Mouse (Mus musculus): ENCODE data around the gene Oxct2a. TPM values are rescaled to one million over a fixed set of nuclear protein-coding genes. Genes with fewer than 3 reads are reported as not detected.

The Oxct2a gene
- 0.15 TPM in 1 of 2 replicates, not detected in the other for polyA plus RNA-seq (2014; fragmentation: Nextera tagmentation; extraction: Ambion mirVana)

DNA sequence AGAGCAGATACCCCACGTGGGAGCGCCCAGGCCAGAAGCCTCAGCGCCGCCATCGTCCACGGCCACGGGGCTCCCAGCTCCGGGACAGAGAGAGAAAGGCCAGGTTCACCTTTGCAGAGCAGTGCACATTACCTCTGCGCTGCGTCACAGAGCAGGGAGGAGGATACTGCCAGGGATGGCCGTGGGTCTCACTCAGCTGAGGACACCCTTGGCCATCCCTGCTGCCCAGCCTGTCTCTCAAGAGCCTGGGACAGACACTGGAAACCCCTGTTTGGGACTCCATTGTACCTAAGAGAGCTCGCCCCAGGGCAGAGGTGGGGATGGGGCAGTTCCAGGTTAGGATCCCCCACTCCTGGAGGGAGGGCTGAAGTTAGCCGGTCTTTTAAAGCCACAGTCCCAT is at the start of gene Oxct2a:
TSS of gene Oxct2a (minus strand) at position 101 of the 400 bp plus-strand sequence.
- H3K27me3 ChIP-seq (ENCODE audit: control insufficient read depth, insufficient read depth, low read length), result peaks cover 14% of the 10 kb centered on the region; the same call in 1 of the 2 replicates
- H3K27ac ChIP-seq, result no peak within 1 kb of the TSS
- peak within 1 kb of the TSS; percentile 43 for H3K4me2 ChIP-seq (replicated peaks)
- H3K9me3 ChIP-seq (ENCODE audit: control insufficient read depth, low read length), result no peaks in the 10 kb centered on the region
- no peak within 1 kb of the TSS for H3K9ac ChIP-seq
- peak within 1 kb of the TSS; percentile 14; the same call in 1 of the 2 replicates for H3K4me3 ChIP-seq (replicated peaks; ENCODE audit: low read length)
- WGBS, result 17% methylated on average over 13 of the region's 13 CpGs
- no peaks in the 10 kb centered on the region for H3K4me1 ChIP-seq (replicated peaks; ENCODE audit: control insufficient read depth, insufficient read depth, low read length)
- DNase-seq (ENCODE audit: low spot score) (no peak), ATAC-seq (ENCODE audit: low FRiP score) (no peak)
- no peaks in the 10 kb centered on the region for H3K36me3 ChIP-seq (replicated peaks; ENCODE audit: control insufficient read depth, insufficient read depth)

DNA sequence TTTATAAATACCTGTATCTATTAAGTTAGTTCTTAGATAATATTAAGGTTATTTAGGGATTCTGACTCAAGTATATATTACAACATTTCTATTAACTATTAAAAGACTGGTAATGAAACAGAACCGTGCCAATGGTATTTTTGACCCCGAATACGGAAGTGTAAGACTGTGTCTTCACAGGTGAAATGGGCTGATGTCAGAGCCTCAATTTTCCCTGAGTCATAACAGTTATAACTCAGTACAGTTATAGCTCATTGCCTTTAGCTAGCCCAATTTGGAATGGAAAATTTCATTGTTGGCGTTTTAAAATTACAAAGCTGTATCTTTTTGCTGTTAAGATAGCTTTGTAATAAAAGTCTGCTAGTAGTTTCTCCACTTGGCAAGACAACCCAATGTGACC is 40.1 kb upstream of the Oxct2a start:
- DNase-seq (ENCODE audit: low spot score), result no peak
- H3K4me3 ChIP-seq (replicated peaks; ENCODE audit: low read length), result no peak overlapping the region
- no peaks in the 10 kb centered on the region for H3K9me3 ChIP-seq (ENCODE audit: control insufficient read depth, low read length)
- no peak overlapping the region for H3K4me2 ChIP-seq (replicated peaks)
- peaks cover 98% of the 10 kb centered on the region for H3K36me3 ChIP-seq (replicated peaks; ENCODE audit: control insufficient read depth, insufficient read depth)
- no peak for ATAC-seq (ENCODE audit: low FRiP score)
- H3K4me1 ChIP-seq (replicated peaks; ENCODE audit: control insufficient read depth, insufficient read depth, low read length), result no peaks in the 10 kb centered on the region
- WGBS, result 96% methylated on average over 4 of the region's 4 CpGs
- no peak overlapping the region for H3K9ac ChIP-seq
- no peaks in the 10 kb centered on the region for H3K27me3 ChIP-seq (ENCODE audit: control insufficient read depth, insufficient read depth, low read length)
- H3K27ac ChIP-seq, result no peak overlapping the region

DNA sequence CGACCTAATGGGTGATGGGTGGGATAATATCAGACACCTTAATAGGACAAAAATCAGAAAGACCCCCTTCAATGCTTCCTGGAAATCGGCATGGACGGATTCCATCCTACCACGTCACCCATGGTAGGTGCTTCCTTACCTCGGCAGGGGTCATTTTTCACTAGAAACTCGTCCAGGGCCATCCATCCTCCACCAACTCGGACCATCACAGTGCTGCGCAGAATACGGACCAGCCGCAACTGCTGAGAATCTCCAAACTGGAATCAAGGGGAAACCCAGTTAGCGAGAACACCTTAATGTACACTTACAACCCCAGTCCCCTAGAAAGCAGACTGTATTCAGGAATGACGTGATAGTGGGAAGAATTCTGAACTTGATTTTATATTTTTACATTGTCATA is 37.3 kb upstream of the Oxct2a start:
- ATAC-seq (ENCODE audit: low FRiP score) (no peak), DNase-seq (ENCODE audit: low spot score) (no peak)
- Histone ChIP-seq H3K36me3 (replicated peaks; ENCODE audit: control insufficient read depth, insufficient read depth) (peaks cover 97% of the 10 kb centered on the region), H3K27me3 (ENCODE audit: control insufficient read depth, insufficient read depth, low read length) (no peaks in the 10 kb centered on the region), H3K9me3 (ENCODE audit: control insufficient read depth, low read length) (no peaks in the 10 kb centered on the region), H3K4me2 (replicated peaks) (no peak overlapping the region), H3K27ac (no peak overlapping the region), H3K4me1 (replicated peaks; ENCODE audit: control insufficient read depth, insufficient read depth, low read length) (no peaks in the 10 kb centered on the region), H3K4me3 (replicated peaks; ENCODE audit: low read length) (no peak overlapping the region), H3K9ac (no peak overlapping the region)
- WGBS, result 94% methylated on average over 12 of the region's 12 CpGs

DNA sequence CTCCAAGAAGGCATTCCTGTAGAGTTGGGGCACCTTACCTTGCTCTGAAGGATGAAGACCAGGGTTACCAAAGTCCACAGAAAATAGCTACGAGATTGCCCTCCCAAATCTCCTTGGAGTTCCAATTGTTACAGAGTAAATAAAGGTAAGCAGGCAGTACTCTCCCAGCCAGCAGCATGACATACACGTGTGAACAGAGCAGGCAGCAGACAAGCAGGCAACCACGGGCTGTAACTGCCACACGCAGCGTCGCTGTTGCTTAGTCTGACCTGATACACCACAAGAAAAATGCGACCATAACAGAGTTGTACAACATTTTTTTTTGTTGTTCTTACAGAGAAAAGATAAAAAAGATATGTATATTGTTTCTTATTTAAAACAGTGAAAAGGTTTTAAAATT is 35.2 kb upstream of the Oxct2a start:
- Histone ChIP-seq H3K4me2 (replicated peaks) (no peak overlapping the region), H3K27me3 (ENCODE audit: control insufficient read depth, insufficient read depth, low read length) (no peaks in the 10 kb centered on the region), H3K4me1 (replicated peaks; ENCODE audit: control insufficient read depth, insufficient read depth, low read length) (no peaks in the 10 kb centered on the region), H3K9me3 (ENCODE audit: control insufficient read depth, low read length) (no peaks in the 10 kb centered on the region), H3K9ac (no peak overlapping the region), H3K36me3 (replicated peaks; ENCODE audit: control insufficient read depth, insufficient read depth) (peaks cover 97% of the 10 kb centered on the region), H3K27ac (no peak overlapping the region), H3K4me3 (replicated peaks; ENCODE audit: low read length) (no peak overlapping the region)
- no peak for ATAC-seq (ENCODE audit: low FRiP score)
- WGBS, result 96% methylated on average over 7 of the region's 7 CpGs
- DNase-seq (ENCODE audit: low spot score), result no peak

DNA sequence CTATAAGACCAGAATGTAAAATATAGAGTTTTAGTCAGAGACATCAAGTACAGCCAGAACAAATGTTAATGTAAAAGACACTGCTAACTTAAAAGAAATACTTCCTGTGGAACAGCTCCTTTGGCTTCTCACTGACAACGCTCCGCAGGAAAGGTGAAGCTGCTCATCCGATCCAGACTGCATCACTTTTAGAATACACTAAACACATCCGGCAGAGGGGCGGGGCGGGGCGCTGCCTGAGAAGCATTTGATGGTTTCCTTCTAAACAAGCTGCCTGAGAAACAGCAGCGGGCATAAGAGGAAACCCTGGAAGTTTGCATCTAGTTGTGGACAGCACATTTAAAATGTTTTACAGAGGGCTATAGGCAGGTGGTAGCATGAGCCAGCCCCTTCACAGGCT is 32.5 kb upstream of the Oxct2a start:
- 90% methylated on average over 8 of the region's 8 CpGs for WGBS
- H3K4me3 ChIP-seq (replicated peaks; ENCODE audit: low read length), result no peak overlapping the region
- no peak for ATAC-seq (ENCODE audit: low FRiP score)
- H3K36me3 ChIP-seq (replicated peaks; ENCODE audit: control insufficient read depth, insufficient read depth), result peaks cover 97% of the 10 kb centered on the region
- no peaks in the 10 kb centered on the region for H3K27me3 ChIP-seq (ENCODE audit: control insufficient read depth, insufficient read depth, low read length)
- no peak overlapping the region for H3K27ac ChIP-seq
- no peak overlapping the region for H3K9ac ChIP-seq
- DNase-seq (ENCODE audit: low spot score), result no peak
- H3K4me2 ChIP-seq (replicated peaks), result no peak overlapping the region
- no peaks in the 10 kb centered on the region for H3K4me1 ChIP-seq (replicated peaks; ENCODE audit: control insufficient read depth, insufficient read depth, low read length)
- no peaks in the 10 kb centered on the region for H3K9me3 ChIP-seq (ENCODE audit: control insufficient read depth, low read length)

DNA sequence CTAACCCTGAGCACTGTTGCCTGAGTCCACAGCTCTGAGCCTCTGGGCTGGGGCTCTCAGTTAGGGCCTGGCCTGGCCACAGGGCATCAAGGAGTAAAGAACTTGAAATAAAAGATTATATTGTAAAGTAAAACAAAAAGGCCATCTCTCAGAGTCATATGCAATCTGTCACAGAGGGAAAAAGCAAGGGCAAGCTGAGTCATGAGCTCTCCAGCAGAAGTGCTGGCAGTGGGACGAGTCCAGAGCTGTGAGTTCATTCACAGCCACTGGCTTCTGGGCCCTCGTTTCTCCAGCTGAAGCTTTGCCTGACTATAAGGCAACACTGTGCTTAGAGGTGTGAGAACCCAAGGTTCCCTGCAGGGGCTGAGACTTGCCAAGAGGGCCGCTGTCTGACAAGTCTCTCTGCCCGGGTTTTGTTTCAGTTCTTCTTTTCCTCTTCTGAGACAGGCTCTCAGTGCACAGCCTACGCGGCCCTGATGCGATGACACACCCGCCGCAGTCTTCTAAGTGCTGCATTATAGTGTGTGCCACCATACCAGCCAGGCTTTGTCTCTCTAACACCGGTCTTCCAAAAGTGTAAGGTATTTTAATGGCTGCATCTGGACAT is 29.9 kb upstream of the Oxct2a start:
- no peaks in the 10 kb centered on the region for H3K27me3 ChIP-seq (ENCODE audit: control insufficient read depth, insufficient read depth, low read length)
- peaks cover 98% of the 10 kb centered on the region for H3K36me3 ChIP-seq (replicated peaks; ENCODE audit: control insufficient read depth, insufficient read depth)
- ATAC-seq (ENCODE audit: low FRiP score) (no peak), DNase-seq (ENCODE audit: low spot score) (no peak)
- 91% methylated on average over 10 of the region's 10 CpGs for whole genome bisulfite sequencing
- H3K27ac ChIP-seq, result no peak overlapping the region
- H3K4me1 ChIP-seq (replicated peaks; ENCODE audit: control insufficient read depth, insufficient read depth, low read length), result no peaks in the 10 kb centered on the region
- no peak overlapping the region for H3K9ac ChIP-seq
- no peak overlapping the region for H3K4me2 ChIP-seq (replicated peaks)
- no peak overlapping the region for H3K4me3 ChIP-seq (replicated peaks; ENCODE audit: low read length)
- no peaks in the 10 kb centered on the region for H3K9me3 ChIP-seq (ENCODE audit: control insufficient read depth, low read length)

DNA sequence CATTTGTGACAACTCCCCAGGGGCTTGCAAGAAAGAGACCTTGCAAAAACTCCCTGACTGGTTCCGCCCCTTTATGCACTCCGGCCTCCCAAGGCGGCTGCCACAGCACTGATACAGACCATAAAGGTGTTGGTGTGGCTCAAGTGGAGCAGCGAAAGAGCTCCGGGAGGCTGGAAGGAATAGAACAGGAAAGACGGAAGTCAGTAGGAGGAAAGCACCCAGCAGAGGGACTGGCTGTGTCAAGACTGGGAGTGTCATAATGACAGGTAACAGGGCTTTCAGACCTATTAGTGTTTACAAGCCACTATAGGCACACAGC is 20.0 kb upstream of the Oxct2a start:
- no peaks in the 10 kb centered on the region for H3K9me3 ChIP-seq (ENCODE audit: control insufficient read depth, low read length)
- H3K27ac ChIP-seq, result no peak overlapping the region
- H3K36me3 ChIP-seq (replicated peaks; ENCODE audit: control insufficient read depth, insufficient read depth), result peaks cover 18% of the 10 kb centered on the region
- peak overlapping the region; percentile 84 for H3K4me2 ChIP-seq (replicated peaks)
- peaks cover 41% of the 10 kb centered on the region for H3K27me3 ChIP-seq (ENCODE audit: control insufficient read depth, insufficient read depth, low read length)
- no peak overlapping the region for H3K9ac ChIP-seq
- H3K4me1 ChIP-seq (replicated peaks; ENCODE audit: control insufficient read depth, insufficient read depth, low read length), result peaks cover 10% of the 10 kb centered on the region; the same call in 1 of the 2 replicates
- ATAC-seq (ENCODE audit: low FRiP score) (no peak; the same call in 1 of the 2 replicates), DNase-seq (ENCODE audit: low spot score) (no peak)
- peak overlapping the region; percentile 45 for H3K4me3 ChIP-seq (replicated peaks; ENCODE audit: low read length)
- 13% methylated on average over 6 of the region's 6 CpGs for WGBS

DNA sequence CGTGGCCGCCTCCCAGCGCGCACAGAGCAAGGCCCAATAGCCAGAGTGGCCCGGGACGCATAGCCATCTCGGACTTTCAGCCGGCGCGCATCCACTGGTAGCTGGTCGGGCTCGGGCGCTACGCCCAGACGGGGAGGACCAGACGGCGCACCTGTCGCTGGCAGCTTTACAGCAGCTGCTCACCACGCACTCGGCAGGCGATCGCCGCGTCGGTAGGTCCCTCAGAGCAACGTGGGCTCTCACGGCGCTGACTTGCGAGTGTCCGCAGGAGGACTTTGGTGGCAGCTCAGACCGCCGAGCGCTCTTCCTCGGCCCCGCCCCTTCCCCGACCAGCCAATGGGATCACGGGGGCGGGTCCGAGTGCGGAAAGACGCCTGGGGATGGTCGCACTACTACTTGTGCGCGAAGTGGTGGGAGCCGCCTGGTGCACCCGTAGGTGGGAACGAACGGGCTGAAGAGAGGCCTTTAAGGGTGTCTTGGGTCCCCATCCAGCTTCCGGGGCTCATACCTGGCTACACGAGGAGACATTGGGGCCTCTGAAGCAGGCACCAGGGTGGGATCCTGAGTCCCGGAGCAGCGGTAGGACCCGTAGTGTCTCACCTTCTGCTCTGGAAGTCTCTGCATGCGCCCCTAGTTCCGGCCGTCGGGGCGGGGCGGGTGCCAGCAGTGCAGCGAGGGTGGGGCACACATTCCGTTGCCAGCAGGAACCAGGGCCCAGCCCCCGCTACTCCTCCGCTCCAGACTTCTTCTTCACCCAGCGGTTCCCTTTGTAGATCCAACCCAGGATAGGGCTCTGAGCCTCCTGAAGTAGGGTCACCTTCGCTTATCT is 19.4 kb upstream of the Oxct2a start, which contains the start of gene Bmp8a:
TSS of gene Bmp8a (minus strand) at position 611 of the 829 bp plus-strand sequence.
- peak within 1 kb of the TSS; percentile 49 for H3K9ac ChIP-seq
- ATAC-seq (ENCODE audit: low FRiP score) (peak; percentile 86), DNase-seq (ENCODE audit: low spot score) (peak; percentile 70)
- peaks cover 12% of the 10 kb centered on the region for H3K36me3 ChIP-seq (replicated peaks; ENCODE audit: control insufficient read depth, insufficient read depth)
- peak within 1 kb of the TSS; percentile 84 for H3K4me2 ChIP-seq (replicated peaks)
- no peaks in the 10 kb centered on the region for H3K9me3 ChIP-seq (ENCODE audit: control insufficient read depth, low read length)
- peaks cover 41% of the 10 kb centered on the region for H3K27me3 ChIP-seq (ENCODE audit: control insufficient read depth, insufficient read depth, low read length)
- WGBS, result under 1% methylated on average over 65 of the region's 65 CpGs
- H3K27ac ChIP-seq, result no peak within 1 kb of the TSS
- peak within 1 kb of the TSS; percentile 45 for H3K4me3 ChIP-seq (replicated peaks; ENCODE audit: low read length)
- H3K4me1 ChIP-seq (replicated peaks; ENCODE audit: control insufficient read depth, insufficient read depth, low read length), result peaks cover 10% of the 10 kb centered on the region; the same call in 1 of the 2 replicates

DNA sequence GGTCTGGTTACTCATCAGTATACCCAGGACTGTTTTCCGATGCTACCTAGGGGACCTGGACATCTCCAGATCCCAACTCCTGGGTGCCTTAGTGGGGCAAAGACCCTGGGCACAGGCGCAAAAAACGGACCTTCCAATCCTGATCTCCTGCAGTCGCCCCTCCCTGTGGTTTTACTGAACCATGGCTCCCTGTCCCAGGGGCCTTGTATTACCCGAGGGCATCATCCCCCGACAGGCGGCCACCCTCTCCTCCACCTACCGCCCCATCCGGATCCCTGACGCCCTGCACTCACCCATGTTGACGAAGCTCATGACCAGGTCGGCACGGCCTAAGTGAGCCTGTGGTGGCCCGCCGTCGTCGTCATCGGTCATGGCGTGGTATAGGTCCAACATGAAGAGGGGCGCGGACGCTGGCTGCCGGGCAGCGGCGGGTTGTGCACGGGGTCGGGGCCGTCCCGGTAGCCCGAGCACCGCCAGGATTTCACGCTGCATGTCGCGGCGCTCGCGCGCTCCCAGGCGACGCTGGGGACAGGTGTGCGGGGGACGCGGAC is 18.7 kb upstream of the Oxct2a start:
- 3% methylated on average over 43 of the region's 43 CpGs for WGBS
- H3K9ac ChIP-seq, result peak overlapping the region; percentile 49
- DNase-seq (ENCODE audit: low spot score) (no peak), ATAC-seq (ENCODE audit: low FRiP score) (peak; percentile 35)
- no peak overlapping the region for H3K27ac ChIP-seq
- peak overlapping the region; percentile 45 for H3K4me3 ChIP-seq (replicated peaks; ENCODE audit: low read length)
- H3K9me3 ChIP-seq (ENCODE audit: control insufficient read depth, low read length), result no peaks in the 10 kb centered on the region
- H3K36me3 ChIP-seq (replicated peaks; ENCODE audit: control insufficient read depth, insufficient read depth), result peaks cover 5% of the 10 kb centered on the region; the same call in 1 of the 2 replicates
- H3K4me2 ChIP-seq (replicated peaks), result peak overlapping the region; percentile 84
- H3K27me3 ChIP-seq (ENCODE audit: control insufficient read depth, insufficient read depth, low read length), result peaks cover 41% of the 10 kb centered on the region
- peaks cover 10% of the 10 kb centered on the region; the same call in 1 of the 2 replicates for H3K4me1 ChIP-seq (replicated peaks; ENCODE audit: control insufficient read depth, insufficient read depth, low read length)

All from hindbrain, embryonic 14.5 days (tissue).